Mouse (Mus musculus): ENCODE measurements around the gene Dcaf15.

Dcaf15 gene

DNA sequence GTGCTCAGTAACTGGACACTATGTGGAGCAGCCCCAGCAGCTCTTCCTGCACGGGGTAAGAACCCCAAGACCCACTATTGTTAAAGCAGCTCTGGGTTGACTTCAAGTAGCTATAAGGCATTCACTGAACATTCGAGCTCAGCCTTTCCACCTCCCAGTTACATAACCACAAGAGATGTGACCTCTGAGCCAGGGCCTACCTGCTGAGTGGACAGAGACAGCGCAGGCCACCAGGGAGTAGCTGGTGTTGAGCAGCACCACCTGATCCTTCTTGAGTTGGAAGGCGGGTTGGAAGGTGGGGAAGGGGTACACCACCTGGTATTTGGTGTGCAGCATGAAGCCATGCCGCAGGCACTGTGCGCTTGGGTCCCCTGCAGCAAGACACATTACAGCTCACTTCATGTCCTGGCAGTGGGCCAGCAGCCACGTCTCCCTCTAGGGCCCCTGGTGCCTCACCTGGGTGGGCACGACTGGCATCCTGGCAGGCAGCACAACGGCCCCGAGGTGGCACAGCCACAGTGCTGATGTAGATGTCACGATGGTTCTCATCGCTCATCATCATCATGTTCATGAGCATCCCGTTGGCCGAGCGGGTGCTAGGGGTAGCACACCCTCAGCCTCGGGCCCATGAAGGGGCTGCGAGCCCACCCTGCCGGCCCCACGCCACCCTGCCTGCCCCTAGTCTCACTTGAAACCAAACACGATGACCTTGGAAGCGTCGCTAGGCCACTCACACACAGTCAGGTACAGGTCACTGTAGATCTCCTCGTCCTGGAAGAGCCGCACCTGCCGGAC is 2.9 kb downstream of the Dcaf15 start:
- no peak for DNase-seq (ENCODE audit: low spot score)

DNA sequence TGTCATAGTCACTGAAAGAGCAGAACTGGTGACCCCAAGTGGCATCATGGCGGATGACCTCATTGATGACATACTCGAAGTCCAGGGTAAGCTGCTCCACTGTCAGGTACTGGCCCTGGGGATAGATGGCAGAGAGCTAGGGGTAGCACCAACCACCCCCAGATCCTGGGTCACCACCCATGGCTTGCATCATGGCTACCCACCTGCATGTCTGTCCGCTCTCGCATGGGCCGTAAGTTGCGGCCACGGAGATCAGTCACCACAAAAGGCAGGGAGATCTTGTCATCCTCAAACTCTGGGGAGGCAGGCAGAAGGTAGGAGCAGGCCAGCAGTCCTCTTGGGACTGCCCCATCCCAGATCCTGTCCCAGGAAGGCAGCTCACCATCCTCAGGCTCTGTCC is 6.2 kb downstream of the Dcaf15 start:
- no peak for DNase-seq (ENCODE audit: low spot score)

DNA sequence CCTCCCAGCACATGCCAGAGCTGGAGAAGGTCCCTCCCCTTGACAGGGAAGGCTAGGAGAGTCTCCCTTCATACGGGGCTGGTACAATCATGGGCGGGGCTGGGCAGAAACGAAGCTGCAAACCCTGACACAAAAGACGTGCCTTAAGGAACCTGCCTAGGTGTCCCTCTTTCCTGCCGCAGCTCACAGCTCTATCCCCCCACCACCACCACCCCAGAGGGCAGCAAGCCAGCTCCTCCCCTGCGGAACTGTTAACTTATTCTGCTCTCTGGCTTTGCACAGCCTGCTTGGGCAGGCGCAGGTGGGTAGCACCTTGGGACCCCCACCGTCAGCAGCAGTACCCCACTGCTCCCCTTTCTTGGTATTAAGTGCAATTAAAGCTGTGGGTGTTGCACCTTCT is 8.5 kb downstream of the Dcaf15 start:
- no peak for DNase-seq (ENCODE audit: low spot score)

GRCm38 (mm10) chr8:84090585-84090984 is 14.0 kb downstream of the Dcaf15 start:
- no peak for DNase-seq (ENCODE audit: low spot score)

DNA sequence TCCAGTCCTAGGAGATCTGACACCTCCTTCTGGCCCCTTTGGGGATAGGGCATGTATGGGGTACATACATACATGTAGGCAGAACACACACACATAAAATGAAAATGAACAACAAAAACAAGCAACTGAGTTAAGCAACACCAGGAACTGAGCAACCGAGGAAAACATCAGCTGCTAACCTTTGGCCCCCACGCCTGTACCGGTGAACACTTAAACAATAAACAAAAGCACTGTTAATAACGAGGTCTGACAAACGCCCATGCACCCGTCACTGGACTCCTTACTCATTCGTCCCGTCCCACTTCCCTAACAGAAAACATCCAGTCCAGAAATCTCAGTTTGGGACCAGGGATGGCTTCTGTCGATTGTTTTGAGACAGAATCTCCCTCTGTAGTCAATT is 15.3 kb downstream of the Dcaf15 start:
- DNase-seq (ENCODE audit: low spot score), result no peak

- DNase-seq (ENCODE audit: low spot score), result no peak
Observed at GRCm38 (mm10) chr8:84087821-84088220, 16.7 kb downstream of the Dcaf15 start.

- no peak for DNase-seq (ENCODE audit: low spot score)
Observed at GRCm38 (mm10) chr8:84087156-84087555, 17.4 kb downstream of the Dcaf15 start.

DNA sequence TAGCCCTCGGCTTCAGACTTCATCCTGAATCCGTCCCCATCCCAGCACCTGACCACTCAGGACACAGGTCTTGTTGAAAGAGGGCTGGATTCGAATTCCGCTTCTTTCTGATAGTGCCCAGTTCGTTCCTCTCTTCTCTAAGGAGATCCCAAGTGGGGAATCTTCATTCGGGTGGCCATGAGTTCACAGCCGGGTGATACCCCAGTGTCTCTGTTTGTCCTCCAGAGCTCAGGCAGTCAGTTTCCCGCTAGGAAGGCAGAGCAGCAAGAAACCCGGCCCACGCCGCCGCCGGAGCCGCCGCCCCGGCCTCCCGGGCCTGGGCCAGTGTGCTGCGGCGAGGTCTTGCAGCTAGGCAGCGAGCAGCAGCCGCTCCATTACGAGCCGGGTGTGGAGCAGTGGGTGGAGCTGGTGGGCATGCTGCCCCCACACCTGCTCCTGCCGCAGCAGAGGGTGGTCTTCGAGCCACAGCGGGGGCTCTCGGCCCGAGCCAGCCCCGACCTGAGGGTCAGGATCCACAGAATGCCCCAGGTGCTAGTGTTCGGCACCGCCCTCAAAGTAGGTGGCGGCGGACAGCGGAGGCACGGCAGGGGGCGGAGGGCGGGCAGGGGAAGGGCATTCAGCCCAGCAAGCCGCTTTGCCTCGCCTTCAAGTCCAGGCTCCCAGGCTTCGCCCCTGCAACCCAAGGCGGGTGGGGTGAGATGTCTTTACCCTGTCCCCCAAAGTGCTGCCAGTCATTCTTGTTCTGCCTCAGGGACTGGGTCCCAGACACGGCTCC is 20.0 kb downstream of the Dcaf15 start:
- no peak for DNase-seq (ENCODE audit: low spot score)

GRCm38 (mm10) chr8:84083829-84084241 is 20.7 kb downstream of the Dcaf15 start:
- DNase-seq (ENCODE audit: low spot score), result peak; percentile 38

GRCm38 (mm10) chr8:84079206-84079605 is 25.4 kb downstream of the Dcaf15 start:
- DNase-seq (ENCODE audit: low spot score), result no peak

GRCm38 (mm10) chr8:84076849-84077248 is 27.7 kb downstream of the Dcaf15 start:
- DNase-seq (ENCODE audit: low spot score), result no peak

- no peak for DNase-seq (ENCODE audit: low spot score)
Observed at GRCm38 (mm10) chr8:84076412-84076811, 28.2 kb downstream of the Dcaf15 start.

- no peak for DNase-seq (ENCODE audit: low spot score)
Observed at GRCm38 (mm10) chr8:84073230-84073976, 31.2 kb downstream of the Dcaf15 start.

DNA sequence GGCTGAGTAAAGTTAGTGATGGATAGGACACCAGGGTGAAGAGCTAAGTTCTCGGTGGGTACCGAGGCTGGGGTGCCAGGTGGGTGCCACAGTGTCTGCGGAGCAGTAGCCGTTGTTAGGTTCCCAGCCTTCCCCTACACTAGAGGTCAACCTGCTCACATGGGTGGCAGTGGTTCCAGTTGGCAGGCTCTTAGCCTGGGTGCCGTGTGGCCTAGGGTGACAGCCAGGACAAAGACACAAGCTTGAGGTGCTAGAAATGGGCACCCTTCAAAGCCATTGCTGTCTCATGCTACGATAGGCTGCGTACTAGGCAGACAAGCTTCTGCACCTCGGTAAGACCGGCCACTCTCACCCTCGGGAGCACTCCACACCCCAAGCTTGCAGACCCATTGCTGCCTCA is 32.2 kb downstream of the Dcaf15 start:
- no peak for DNase-seq (ENCODE audit: low spot score)

- DNase-seq (ENCODE audit: low spot score), result no peak
Observed at GRCm38 (mm10) chr8:84071921-84072320, 32.6 kb downstream of the Dcaf15 start.

DNA sequence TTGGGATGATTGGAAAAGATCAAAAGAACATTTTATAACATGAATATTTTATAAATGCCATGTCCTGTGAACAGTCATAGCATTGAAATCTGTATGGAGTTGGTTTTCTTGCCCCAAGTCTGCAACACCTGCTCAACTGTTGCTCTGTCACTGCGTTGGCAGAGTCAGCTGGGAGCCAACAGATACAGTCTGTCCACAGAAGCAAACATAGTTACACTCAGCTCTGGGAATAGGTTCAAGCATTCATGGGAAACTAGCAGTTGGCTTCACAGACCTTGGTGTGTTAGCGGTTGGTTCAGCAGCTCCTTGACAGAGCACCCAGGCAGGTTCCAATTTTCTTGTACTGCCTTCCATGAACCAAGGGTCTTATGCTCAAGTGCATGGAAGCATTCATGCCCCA is 33.9 kb downstream of the Dcaf15 start:
- no peak for DNase-seq (ENCODE audit: low spot score)

DNA sequence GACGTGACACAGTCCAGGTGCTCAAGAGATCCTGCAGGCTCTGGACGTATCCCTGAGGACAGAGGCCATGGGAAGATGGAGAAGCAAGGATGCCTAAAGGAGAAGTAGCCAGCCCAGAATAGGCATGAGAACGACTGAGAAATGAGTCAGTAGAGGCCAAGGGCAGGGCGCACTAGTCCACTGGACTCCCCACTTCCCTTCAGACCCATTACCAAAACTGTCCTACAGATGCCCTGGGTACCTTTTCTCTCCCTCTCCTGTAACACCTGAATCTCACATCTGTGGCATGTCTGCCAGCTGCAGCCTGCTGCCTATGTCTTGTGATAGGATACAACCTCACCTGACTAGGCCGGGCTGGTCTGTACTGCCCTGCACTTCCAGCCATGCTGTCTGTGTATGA is 34.3 kb downstream of the Dcaf15 start:
- no peak for DNase-seq (ENCODE audit: low spot score)

DNA sequence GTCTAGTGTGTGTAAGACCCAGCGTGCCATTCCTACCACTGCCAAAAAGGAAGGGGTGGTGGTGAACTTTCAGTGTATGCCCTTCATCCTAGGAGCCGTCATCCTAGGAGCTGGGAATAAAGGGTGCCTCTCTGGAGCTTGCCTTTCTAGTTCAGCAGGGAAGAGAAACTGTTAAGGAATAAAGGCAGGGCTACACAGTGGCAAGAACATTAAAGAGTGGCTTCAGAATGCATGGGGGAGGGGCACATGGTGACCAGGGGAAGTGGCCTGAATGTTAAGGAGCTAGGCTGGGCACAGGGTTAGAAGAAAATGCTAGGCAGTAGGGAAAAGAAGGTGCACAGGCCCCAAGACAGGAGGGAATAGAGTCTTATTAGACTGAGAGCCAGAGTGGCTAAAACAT is 34.8 kb downstream of the Dcaf15 start:
- no peak for DNase-seq (ENCODE audit: low spot score)

- no peak for DNase-seq (ENCODE audit: low spot score)
Observed at GRCm38 (mm10) chr8:84069169-84069568, 35.4 kb downstream of the Dcaf15 start.

DNA sequence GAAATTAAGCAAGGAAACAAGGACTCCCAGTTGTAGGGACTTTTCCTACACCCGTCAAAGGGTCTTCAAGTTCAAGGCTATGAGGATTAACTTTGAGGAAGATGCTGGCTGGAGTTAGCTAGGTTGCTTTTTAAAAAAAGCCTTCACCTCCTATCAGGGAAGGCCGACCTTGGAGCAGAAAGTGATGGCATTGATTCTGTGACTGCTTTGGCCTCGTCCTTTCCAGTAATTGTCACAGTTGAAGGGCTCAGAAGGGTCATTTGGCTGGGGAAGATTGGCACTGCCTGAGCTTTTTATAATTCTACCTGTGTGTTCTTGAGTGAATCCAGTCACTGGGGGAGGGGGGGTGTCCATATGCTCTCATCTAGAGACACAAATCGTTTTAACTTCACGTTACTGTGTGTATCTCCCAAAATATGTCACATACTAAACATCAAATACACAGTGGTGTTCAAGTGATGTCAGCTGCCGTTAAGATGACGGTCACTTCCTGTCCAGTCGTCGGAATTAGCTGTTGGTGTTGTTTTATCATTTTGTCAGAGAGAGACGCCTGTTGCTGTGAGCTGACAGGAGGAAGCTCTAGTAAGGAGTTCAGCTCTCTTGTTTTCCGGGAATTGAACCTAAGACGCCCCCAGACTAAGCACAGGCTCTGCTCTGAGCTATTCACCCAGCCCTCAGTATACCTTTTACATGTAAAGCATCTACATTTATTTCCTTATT is 36.1 kb downstream of the Dcaf15 start:
- DNase-seq (ENCODE audit: low spot score), result no peak

GRCm38 (mm10) chr8:84067911-84068310 is 36.7 kb downstream of the Dcaf15 start:
- DNase-seq (ENCODE audit: low spot score), result no peak

DNA sequence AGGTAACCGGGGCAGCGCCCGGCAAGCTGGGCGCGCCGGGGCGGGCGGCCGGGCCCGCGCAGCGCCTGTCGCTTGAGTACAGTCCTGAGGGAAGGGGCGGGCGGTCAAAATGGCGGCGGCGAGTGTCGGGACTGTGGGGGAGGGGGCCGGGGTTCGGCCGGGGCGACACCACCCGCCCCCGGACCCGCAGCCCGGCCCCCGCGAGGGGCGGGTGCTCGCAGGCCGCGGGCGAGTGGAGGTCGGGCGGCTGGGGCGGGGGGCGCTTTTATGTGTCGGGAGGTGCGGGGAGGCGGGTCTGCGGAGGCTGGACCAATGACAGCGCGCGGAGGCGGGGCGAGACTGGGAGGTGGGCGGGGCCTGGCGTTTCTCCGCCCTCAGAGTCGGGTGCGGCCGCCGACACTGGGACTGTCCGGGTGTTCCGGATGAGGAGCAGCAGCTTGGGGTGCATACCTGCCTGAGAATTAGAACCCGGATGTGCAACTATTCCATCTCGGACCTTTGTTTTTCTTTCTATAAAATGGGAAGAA is 37.5 kb downstream of the Dcaf15 start:
- peak; percentile 88 for DNase-seq (ENCODE audit: low spot score)

All from ovary, adult 18-20 months (tissue).